Mouse (Mus musculus) neural tube, embryonic 15.5 days (tissue): ENCODE data around the gene Pi4k2b. TPM values are rescaled to one million over a fixed set of nuclear protein-coding genes. Genes with fewer than 3 reads are reported as not detected.
"Not testable (repeated sequence)": the region's sequence is repeated elsewhere in the genome, so short reads cannot be mapped to it uniquely, and the experiment has no call there.

Experiments
- ATAC-seq: fragments of 200-750 bp; cut with Nextera tagmentation; 2 replicates; pipeline ENCODE4 v1.8.0; 2017; ENCODE audit warnings: mild to moderate bottlenecking, moderate TSS enrichment, moderate library complexity; ENCODE audit not compliant: low FRiP score
- H3K27ac ChIP-seq: fragments of 300-500 bp; sonication (generic); replicated peaks from 2 replicates; pipeline ENCODE4 v1.5.1; 2015; ENCODE audit warnings: mild to moderate bottlenecking, inconsistent platforms
- H3K27me3 ChIP-seq: fragments of 300-500 bp; sonication (generic); replicated peaks from 2 replicates; pipeline ENCODE4 v1.6.1; 2015; ENCODE audit warnings: inconsistent platforms
- H3K36me3 ChIP-seq: fragments of 300-500 bp; sonication (generic); 2 replicates; pipeline ENCODE4 v1.6.1; 2015; ENCODE audit warnings: inconsistent platforms
- H3K4me1 ChIP-seq: fragments of 300-500 bp; sonication (generic); 2 replicates; pipeline ENCODE4 v1.6.1; 2015; ENCODE audit warnings: inconsistent platforms
- H3K4me2 ChIP-seq: fragments of 300-500 bp; sonication (generic); 2 replicates; pipeline ENCODE4 v1.6.1; 2015; ENCODE audit warnings: inconsistent platforms, mild to moderate bottlenecking, moderate library complexity
- H3K4me3 ChIP-seq: fragments of 300-500 bp; sonication (generic); replicated peaks from 2 replicates; pipeline ENCODE4 v1.5.1; 2015; ENCODE audit warnings: mild to moderate bottlenecking, inconsistent platforms
- H3K9ac ChIP-seq: fragments of 300-500 bp; sonication (generic); replicated peaks from 2 replicates; pipeline ENCODE4 v1.6.1; 2015; ENCODE audit warnings: mild to moderate bottlenecking, inconsistent platforms
- H3K9me3 ChIP-seq: fragments of 300-500 bp; sonication (generic); replicated peaks from 2 replicates; pipeline ENCODE4 v1.6.1; 2016; ENCODE audit warnings: inconsistent platforms
- WGBS: fragments of 180-500 bp; shearing (Covaris S2); methylation state at CpG from one replicate; pipeline ENCODE4 v1.1.7; 2015; ENCODE audit warnings: mixed read lengths; 5-methylcytosine and 5-hydroxymethylcytosine counted together
- polyA plus RNA-seq: library from polyadenylated mRNA; unstranded; fragments of >200 nt; fragmentation: Nextera tagmentation; extraction: Ambion mirVana; gene quantifications from 2 replicates; pipeline ENCODE4 v1.2.1, GENCODE M21; 2015

The Pi4k2b gene
- 4.4 and 7.6 TPM in 2 replicates for polyA plus RNA-seq

GRCm38 (mm10) chr5:52741391-52742111 lies at the start of gene Pi4k2b:
TSS of gene Pi4k2b (plus strand) at chr5:52741574.
- H3K9me3 ChIP-seq: no peaks in the 10 kb centered on the region
- WGBS: 0% methylated on average over 73 of the region's 75 CpGs
- H3K27me3 ChIP-seq: no peaks in the 10 kb centered on the region
- H3K9ac ChIP-seq: peak within 1 kb of the TSS; percentile 57
- peak within 1 kb of the TSS; percentile 76 for H3K4me3 ChIP-seq
- no peaks in the 10 kb centered on the region for H3K36me3 ChIP-seq
- H3K27ac ChIP-seq: peak within 1 kb of the TSS; percentile 60
- ATAC-seq: peak; percentile 91
- H3K4me1 ChIP-seq: peaks cover 8% of the 10 kb centered on the region
- H3K4me2 ChIP-seq: peak within 1 kb of the TSS; percentile 95

GRCm38 (mm10) chr5:52697291-52697690 lies 44.1 kb upstream of the Pi4k2b start:
- Histone ChIP-seq H3K9ac (no peak overlapping the region), H3K27me3 (no peaks in the 10 kb centered on the region), H3K9me3 (no peaks in the 10 kb centered on the region), H3K4me1 (no peaks in the 10 kb centered on the region), H3K4me3 (no peak overlapping the region), H3K4me2 (no peak overlapping the region), H3K27ac (no peak overlapping the region), H3K36me3 (no peaks in the 10 kb centered on the region)
- no peak for ATAC-seq
- WGBS: 100% methylated on average over 1 of the region's 1 CpGs

GRCm38 (mm10) chr5:52697882-52698440 lies 43.4 kb upstream of the Pi4k2b start:
- not testable (repeated sequence) for H3K9me3 ChIP-seq, ATAC-seq, H3K27ac ChIP-seq, H3K4me3 ChIP-seq, H3K4me1 ChIP-seq, H3K27me3 ChIP-seq, H3K4me2 ChIP-seq, H3K36me3 ChIP-seq, H3K9ac ChIP-seq
- WGBS: 92% methylated on average over 7 of the region's 7 CpGs

GRCm38 (mm10) chr5:52704562-52704961 lies 36.8 kb upstream of the Pi4k2b start:
- H3K4me2 ChIP-seq: no peak overlapping the region
- H3K4me1 ChIP-seq: no peaks in the 10 kb centered on the region
- no peaks in the 10 kb centered on the region for H3K27me3 ChIP-seq
- no peak overlapping the region for H3K4me3 ChIP-seq
- 84% methylated on average over 4 of the region's 4 CpGs for WGBS
- H3K9ac ChIP-seq: no peak overlapping the region
- H3K9me3 ChIP-seq: no peaks in the 10 kb centered on the region
- H3K27ac ChIP-seq: no peak overlapping the region
- no peak for ATAC-seq
- H3K36me3 ChIP-seq: no peaks in the 10 kb centered on the region

DNA sequence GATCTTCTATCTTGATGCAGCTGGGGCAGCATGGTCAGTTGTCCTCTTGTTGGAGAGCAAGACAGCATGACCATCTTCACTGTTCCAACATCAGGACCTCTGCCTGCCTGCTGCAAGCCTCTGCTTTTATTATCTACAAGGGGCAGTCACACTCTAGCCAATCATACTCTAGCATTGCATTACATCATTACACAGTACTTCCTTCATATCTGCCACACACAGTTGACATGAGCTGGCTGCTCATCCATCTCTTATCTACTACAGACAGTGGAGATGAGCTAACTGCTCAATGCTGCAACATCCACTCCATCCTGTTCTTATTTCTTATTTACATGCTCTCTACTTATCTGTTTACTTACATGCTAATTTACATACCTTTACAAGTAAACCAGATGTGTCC lies 28.7 kb upstream of the Pi4k2b start:
- no peak for ATAC-seq
- Histone ChIP-seq H3K27me3 (no peaks in the 10 kb centered on the region), H3K36me3 (no peaks in the 10 kb centered on the region)

DNA sequence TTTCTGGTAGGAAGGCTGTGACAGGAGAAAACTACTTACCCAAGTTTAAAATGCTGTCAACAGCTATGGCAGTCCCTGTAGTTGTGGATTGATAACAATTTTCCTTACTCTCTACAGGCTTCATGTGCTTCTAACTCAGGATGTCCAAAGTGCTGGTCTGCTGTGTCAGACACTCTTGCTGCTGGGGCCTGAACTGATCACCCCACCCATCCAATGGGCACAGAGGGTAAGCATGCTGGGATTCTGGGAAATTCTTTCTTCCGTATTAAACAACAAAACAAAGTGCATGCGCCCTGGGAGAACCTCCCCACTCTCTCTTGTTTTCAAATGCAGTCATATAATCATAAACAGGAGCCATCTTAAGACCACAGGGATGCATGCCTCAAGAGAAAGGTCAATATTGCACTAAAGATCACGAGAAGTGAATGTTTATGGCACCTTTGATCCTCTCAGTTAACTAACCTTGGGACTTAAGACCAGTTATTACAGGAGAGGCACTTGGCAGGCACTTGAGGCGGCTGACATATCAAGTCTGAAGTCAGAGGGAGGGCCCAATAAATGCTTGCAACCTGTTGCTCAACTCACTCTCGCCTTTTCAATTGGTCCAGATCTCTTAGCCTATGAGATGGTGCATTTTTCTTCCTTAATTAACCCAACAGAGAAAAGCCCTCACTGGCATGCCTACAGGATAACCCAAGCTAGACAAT lies 24.5 kb upstream of the Pi4k2b start:
- H3K27ac ChIP-seq: no peak overlapping the region
- H3K36me3 ChIP-seq: no peaks in the 10 kb centered on the region
- H3K27me3 ChIP-seq: no peaks in the 10 kb centered on the region
- WGBS: 70% methylated on average over 5 of the region's 5 CpGs
- no peaks in the 10 kb centered on the region for H3K9me3 ChIP-seq
- ATAC-seq: no peak
- no peak overlapping the region for H3K9ac ChIP-seq
- no peak overlapping the region for H3K4me2 ChIP-seq
- no peaks in the 10 kb centered on the region for H3K4me1 ChIP-seq
- no peak overlapping the region for H3K4me3 ChIP-seq

More for the DNA sequence above, 28.7 kb upstream of the Pi4k2b start:
- Histone ChIP-seq H3K9ac (no peak overlapping the region), H3K4me1 (no peaks in the 10 kb centered on the region), H3K4me2 (no peak overlapping the region), H3K9me3 (no peaks in the 10 kb centered on the region), H3K4me3 (no peak overlapping the region), H3K27ac (no peak overlapping the region)

- Histone ChIP-seq H3K27ac (no peak overlapping the region), H3K4me3 (no peak overlapping the region), H3K36me3 (no peaks in the 10 kb centered on the region), H3K9me3 (no peaks in the 10 kb centered on the region), H3K4me2 (no peak overlapping the region), H3K9ac (no peak overlapping the region), H3K4me1 (no peaks in the 10 kb centered on the region), H3K27me3 (no peaks in the 10 kb centered on the region)
- 88% methylated on average over 8 of the region's 8 CpGs for WGBS
- no peak for ATAC-seq
Measured at GRCm38 (mm10) chr5:52721003-52721402, 20.4 kb upstream of the Pi4k2b start.

GRCm38 (mm10) chr5:52727747-52728146 lies 13.6 kb upstream of the Pi4k2b start:
- Histone ChIP-seq H3K27ac (no peak overlapping the region), H3K4me2 (no peak overlapping the region), H3K36me3 (no peaks in the 10 kb centered on the region), H3K4me1 (no peaks in the 10 kb centered on the region), H3K9me3 (no peaks in the 10 kb centered on the region), H3K9ac (no peak overlapping the region), H3K4me3 (no peak overlapping the region), H3K27me3 (no peaks in the 10 kb centered on the region)
- WGBS: 84% methylated on average over 5 of the region's 5 CpGs
- no peak for ATAC-seq

DNA sequence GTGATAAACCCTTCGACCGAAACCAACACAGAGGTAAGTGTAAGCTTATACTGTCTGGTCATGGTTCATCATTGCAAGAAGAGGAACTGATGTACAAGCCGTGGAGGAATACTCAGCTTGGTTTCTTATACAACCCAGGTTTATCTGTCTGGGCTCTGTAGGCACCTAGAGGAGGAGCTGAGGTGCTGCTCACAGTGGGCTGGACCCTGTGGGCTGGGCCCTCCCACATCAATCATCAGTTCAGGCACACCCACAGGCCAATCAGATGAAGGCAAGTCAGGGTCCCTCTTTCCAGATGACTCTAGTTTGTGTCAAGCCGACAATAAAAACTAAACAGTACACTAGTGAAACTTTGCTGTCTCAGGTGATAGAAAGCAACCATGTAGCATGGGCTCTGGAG lies 8.6 kb upstream of the Pi4k2b start:
- 79% methylated on average over 4 of the region's 4 CpGs for WGBS
- Histone ChIP-seq H3K27me3 (no peaks in the 10 kb centered on the region), H3K9me3 (no peaks in the 10 kb centered on the region), H3K36me3 (no peaks in the 10 kb centered on the region), H3K4me1 (no peaks in the 10 kb centered on the region), H3K9ac (no peak overlapping the region), H3K4me3 (no peak overlapping the region), H3K4me2 (no peak overlapping the region), H3K27ac (no peak overlapping the region)
- no peak for ATAC-seq

DNA sequence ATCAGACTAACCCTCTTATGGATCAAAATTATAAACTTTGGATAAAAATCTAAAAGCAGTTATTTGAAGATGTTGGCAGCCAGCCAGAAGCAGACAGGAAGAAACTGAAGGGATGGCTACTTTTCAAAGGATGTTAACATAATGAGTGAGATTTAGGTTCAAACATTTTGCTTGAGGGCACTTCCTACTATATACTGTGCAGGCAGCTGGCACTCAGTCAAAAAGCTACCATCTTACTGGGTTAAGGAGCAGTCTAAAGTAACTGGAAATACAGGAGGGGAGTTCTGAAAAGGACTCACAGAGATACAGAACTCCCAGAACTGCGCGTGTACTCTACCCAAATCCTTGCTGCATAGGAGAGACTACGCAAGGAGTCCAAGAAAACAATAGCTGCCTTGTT lies 5.3 kb upstream of the Pi4k2b start:
- no peak overlapping the region for H3K4me2 ChIP-seq
- no peak overlapping the region for H3K4me3 ChIP-seq
- no peaks in the 10 kb centered on the region for H3K27me3 ChIP-seq
- no peaks in the 10 kb centered on the region for H3K4me1 ChIP-seq
- H3K9me3 ChIP-seq: no peaks in the 10 kb centered on the region
- no peaks in the 10 kb centered on the region for H3K36me3 ChIP-seq
- 67% methylated on average over 3 of the region's 3 CpGs for WGBS
- ATAC-seq: no peak
- H3K27ac ChIP-seq: no peak overlapping the region
- no peak overlapping the region for H3K9ac ChIP-seq

- H3K27me3 ChIP-seq: no peaks in the 10 kb centered on the region
- H3K4me2 ChIP-seq: peak overlapping the region; percentile 95
- peaks cover 8% of the 10 kb centered on the region for H3K4me1 ChIP-seq
- H3K9me3 ChIP-seq: no peaks in the 10 kb centered on the region
- no peak overlapping the region for H3K27ac ChIP-seq
- peak; percentile 68 for ATAC-seq
- H3K36me3 ChIP-seq: no peaks in the 10 kb centered on the region
- peak overlapping the region; percentile 76 for H3K4me3 ChIP-seq
- WGBS: 4% methylated on average over 17 of the region's 17 CpGs
- H3K9ac ChIP-seq: peak overlapping the region; percentile 57
Measured at GRCm38 (mm10) chr5:52742112-52742813, 889 bp downstream of the Pi4k2b start.
